Mouse (Mus musculus) C2C12 (cell line): Measurements from ENCODE around the gene Slc7a1. TPM values are rescaled to one million over a fixed set of nuclear protein-coding genes. Genes with fewer than 3 reads are reported as not detected.

Source experiments
- H3K27me3 ChIP-seq: one replicate; pipeline ENCODE4 v1.6.1; 2011; ENCODE audit not compliant: control insufficient read depth, insufficient read depth, insufficient read length
- H3K36me3 ChIP-seq: one replicate; pipeline ENCODE4 v1.6.1; 2011; ENCODE audit not compliant: control insufficient read depth, insufficient read depth
- H3K4me3 ChIP-seq: one replicate; pipeline ENCODE4 v1.5.1; 2011; ENCODE audit warnings: mild to moderate bottlenecking, control low read depth; ENCODE audit not compliant: poor library complexity, insufficient read depth, severe bottlenecking
- H3K79me2 ChIP-seq: one replicate; pipeline ENCODE4 v1.6.1; 2011; ENCODE audit not compliant: control insufficient read depth, insufficient read depth
- H3K79me3 ChIP-seq: one replicate; pipeline ENCODE4 v1.6.1; 2011; ENCODE audit warnings: low read depth, control low read depth
- H3ac ChIP-seq: one replicate; pipeline ENCODE3; 2011; ENCODE audit warnings: low read depth; ENCODE audit not compliant: control insufficient read depth, insufficient read length
- CEBPB ChIP-seq: IDR thresholded peaks from one replicate; pipeline ENCODE4 v1.6.1; 2011; ENCODE audit warnings: low read depth, mild to moderate bottlenecking, control low read depth, moderate library complexity
- CTCF ChIP-seq: IDR thresholded peaks from one replicate; pipeline ENCODE4 v1.5.1; 2011; ENCODE audit not compliant: control insufficient read depth, insufficient read depth, insufficient read length
- FOSL1 ChIP-seq: IDR thresholded peaks from one replicate; pipeline ENCODE4 v1.8.0; 2011; ENCODE audit warnings: mild to moderate bottlenecking, low read length; ENCODE audit not compliant: poor library complexity, insufficient read depth, severe bottlenecking
- MAX ChIP-seq: IDR thresholded peaks from one replicate; pipeline ENCODE4 v1.6.1; 2011; ENCODE audit warnings: mild to moderate bottlenecking, control low read depth
- MYOD1 ChIP-seq: IDR thresholded peaks from one replicate; pipeline ENCODE4 v1.6.1; 2011; ENCODE audit warnings: low read depth; ENCODE audit not compliant: control insufficient read depth, insufficient read length
- MYOG ChIP-seq: IDR thresholded peaks from one replicate; pipeline ENCODE4 v1.6.1; 2011; ENCODE audit not compliant: control insufficient read depth, insufficient read length; ENCODE audit errors: extremely low read depth
- USF1 ChIP-seq: IDR thresholded peaks from one replicate; pipeline ENCODE4 v1.6.1; 2011; ENCODE audit warnings: low read depth, mild to moderate bottlenecking, control low read depth, moderate library complexity
- polyA plus RNA-seq: library from polyadenylated mRNA; unstranded; fragments of >200 nt; fragmentation: generic; extraction: Trizol; gene quantifications from one replicate; pipeline ENCODE4 v1.2.1, GENCODE M21; 2012; ENCODE audit warnings: missing spikeins

Slc7a1 gene
- polyA plus RNA-seq, 1 experiment = 34.6 TPM

- Histone ChIP-seq H3K79me3 (peaks cover 45% of the 10 kb centered on the region), H3K4me3 (peak overlapping the region; percentile 71), H3K79me2 (peaks cover 55% of the 10 kb centered on the region), H3K27me3 (no peaks in the 10 kb centered on the region), H3K36me3 (peaks cover 32% of the 10 kb centered on the region), H3ac (peak overlapping the region; percentile 69)
- no peak for TF ChIP-seq FOSL1
- peak; percentile 56 for TF ChIP-seq USF1
- TF ChIP-seq CEBPB = no peak
- TF ChIP-seq MAX = peak; percentile 82
These were observed 691 bp downstream of the Slc7a1 start for GRCm38 (mm10) chr5:148398766-148399659.

GRCm38 (mm10) chr5:148398451-148398765 lies 1.3 kb downstream of the Slc7a1 start:
- Histone ChIP-seq H3K27me3 (no peaks in the 10 kb centered on the region), H3K79me2 (peaks cover 61% of the 10 kb centered on the region), H3K36me3 (peaks cover 37% of the 10 kb centered on the region), H3ac (no peak overlapping the region), H3K4me3 (peak overlapping the region; percentile 71), H3K79me3 (peaks cover 51% of the 10 kb centered on the region)
- no peak for TF ChIP-seq MYOD1
- no peak for TF ChIP-seq USF1
- peak; percentile 21 for TF ChIP-seq CEBPB
- TF ChIP-seq FOSL1 = peak; percentile 60
- TF ChIP-seq MYOG = no peak

DNA sequence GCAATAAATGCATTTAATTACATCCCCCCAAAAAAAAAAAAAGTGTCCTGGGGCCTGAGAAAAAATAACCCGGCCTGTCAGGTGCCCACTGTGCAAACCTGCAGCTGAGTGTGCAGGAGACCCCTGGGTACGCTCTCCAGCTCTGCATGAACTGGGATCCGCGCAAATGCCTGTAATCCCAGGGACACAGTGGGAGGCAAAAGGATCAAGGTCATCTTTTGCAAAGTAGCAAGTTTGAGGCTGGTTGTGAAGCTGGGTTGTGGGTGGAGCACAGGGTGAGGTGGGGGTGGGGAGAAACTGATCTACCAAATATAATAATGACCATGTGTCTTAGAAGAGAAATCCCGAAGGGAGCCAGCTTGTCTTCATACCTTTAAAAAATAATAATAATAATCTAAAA lies 1.8 kb downstream of the Slc7a1 start:
- TF ChIP-seq FOSL1 (no peak), MAX (no peak), MYOD1 (no peak), USF1 (no peak), CEBPB (no peak), MYOG (no peak), CTCF (no peak)
- H3K36me3 ChIP-seq = peaks cover 41% of the 10 kb centered on the region
- H3K4me3 ChIP-seq = no peak overlapping the region
- H3ac ChIP-seq = peak overlapping the region; percentile 22
- H3K79me3 ChIP-seq = peaks cover 56% of the 10 kb centered on the region
- H3K79me2 ChIP-seq = peaks cover 66% of the 10 kb centered on the region
- no peaks in the 10 kb centered on the region for H3K27me3 ChIP-seq

GRCm38 (mm10) chr5:148397418-148397817 lies 2.3 kb downstream of the Slc7a1 start:
- peaks cover 71% of the 10 kb centered on the region for H3K79me2 ChIP-seq
- H3K79me3 ChIP-seq = peaks cover 61% of the 10 kb centered on the region
- no peak overlapping the region for H3K4me3 ChIP-seq
- no peaks in the 10 kb centered on the region for H3K27me3 ChIP-seq
- H3K36me3 ChIP-seq = peaks cover 46% of the 10 kb centered on the region
- no peak for TF ChIP-seq CEBPB
- no peak for TF ChIP-seq FOSL1
- TF ChIP-seq MAX = no peak
- no peak for TF ChIP-seq MYOD1
- TF ChIP-seq MYOG = no peak
- TF ChIP-seq CTCF = no peak
- no peak for TF ChIP-seq USF1
- no peak overlapping the region for H3ac ChIP-seq

GRCm38 (mm10) chr5:148393316-148393715 lies 6.4 kb downstream of the Slc7a1 start:
- TF ChIP-seq MYOD1 (no peak), CEBPB (no peak), MYOG (no peak), FOSL1 (no peak), CTCF (no peak)
- H3K36me3 ChIP-seq = peaks cover 73% of the 10 kb centered on the region
- H3K79me3 ChIP-seq = peaks cover 93% of the 10 kb centered on the region

DNA sequence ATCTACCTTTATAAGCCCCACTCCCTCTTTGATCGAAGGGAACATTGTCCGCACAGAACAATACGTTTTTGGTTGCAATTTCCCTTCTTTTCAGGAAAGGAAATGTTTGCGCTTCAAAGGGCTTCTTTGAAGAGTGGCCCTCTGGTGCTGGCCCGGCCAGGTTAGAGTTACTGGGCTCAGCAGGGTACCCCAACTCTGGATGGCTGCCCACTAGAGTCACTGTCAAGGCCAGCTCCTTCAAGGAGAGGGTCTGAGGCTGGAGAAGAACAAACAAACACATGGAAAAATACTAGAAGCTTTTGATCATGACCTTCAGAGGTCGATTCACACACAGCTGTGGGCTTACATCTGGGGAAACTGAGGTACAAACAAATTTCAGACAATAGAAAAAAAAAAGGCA lies 6.9 kb downstream of the Slc7a1 start:
- peaks cover 78% of the 10 kb centered on the region for H3K36me3 ChIP-seq
- no peak overlapping the region for H3ac ChIP-seq
- H3K4me3 ChIP-seq = no peak overlapping the region
- peaks cover 92% of the 10 kb centered on the region for H3K79me3 ChIP-seq
- peaks cover 100% of the 10 kb centered on the region for H3K79me2 ChIP-seq
- H3K27me3 ChIP-seq = no peaks in the 10 kb centered on the region
- TF ChIP-seq CTCF = no peak
- TF ChIP-seq MAX = no peak
- TF ChIP-seq USF1 = no peak
- no peak for TF ChIP-seq FOSL1
- no peak for TF ChIP-seq MYOD1
- TF ChIP-seq CEBPB = no peak
- TF ChIP-seq MYOG = no peak

More at GRCm38 (mm10) chr5:148393316-148393715, 6.4 kb downstream of the Slc7a1 start:
- no peaks in the 10 kb centered on the region for H3K27me3 ChIP-seq
- peaks cover 100% of the 10 kb centered on the region for H3K79me2 ChIP-seq
- no peak overlapping the region for H3ac ChIP-seq
- no peak overlapping the region for H3K4me3 ChIP-seq
